Mouse (Mus musculus): ENCODE results near the gene Phgr1. TPM values are rescaled to one million over a fixed set of nuclear protein-coding genes. Genes with fewer than 3 reads are reported as not detected.

The Phgr1 gene
- polyA plus RNA-seq (2015; fragmentation: Nextera tagmentation; extraction: Ambion mirVana) = 0.85 TPM in 1 of 2 replicates, not detected in the other

GRCm38 (mm10) chr2:118772158-118772874 is at the start of gene Phgr1:
Phgr1 (plus strand) TSS chr2:118772769.

GRCm38 (mm10) chr2:118728337-118728736 is 44.2 kb upstream of the Phgr1 start, which contains the start of gene Plcb2:
Plcb2 (minus strand) TSS chr2:118728438.

DNA sequence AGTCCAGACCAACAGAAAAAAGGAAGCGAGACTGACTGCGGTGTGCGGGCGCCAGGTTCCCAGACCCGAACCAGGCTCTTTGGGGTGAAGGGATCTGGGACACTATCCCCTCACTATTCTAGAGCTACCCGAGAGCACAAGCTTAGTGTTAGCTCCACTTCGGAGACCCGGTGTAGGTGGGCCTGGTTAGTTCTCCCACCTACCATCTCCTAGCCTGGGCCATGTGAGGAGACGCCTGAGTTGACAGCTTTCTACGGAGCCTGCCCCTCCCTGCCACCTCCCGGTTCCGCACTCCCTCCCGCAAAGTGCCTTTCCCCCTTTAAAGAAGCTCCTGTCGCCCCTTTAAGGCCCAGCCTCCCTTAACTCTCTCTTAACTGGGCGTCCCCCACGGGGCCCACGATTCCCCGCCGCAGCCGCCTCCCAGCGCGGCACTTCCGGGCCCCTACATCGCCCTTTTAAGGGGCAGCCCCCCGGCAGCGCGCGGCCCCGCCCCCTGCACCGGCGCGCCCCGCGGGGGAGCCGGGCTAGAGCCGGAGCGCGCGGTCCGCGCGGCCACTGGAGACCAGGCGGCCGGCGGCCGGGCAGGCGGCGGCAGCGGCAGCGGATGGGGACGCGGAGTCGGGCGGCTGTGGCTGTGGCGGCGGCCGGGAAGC is 27.2 kb upstream of the Phgr1 start, which contains the start of gene Inafm2:
Inafm2 (plus strand) TSS at position 527 of the 653 bp plus-strand sequence.

GRCm38 (mm10) chr2:118761906-118762783 is 10.4 kb upstream of the Phgr1 start, which contains the start of gene Ccdc9b:
Ccdc9b (minus strand) TSS chr2:118762661.

GRCm38 (mm10) chr2:118779504-118780480 is 7.2 kb downstream of the Phgr1 start, which contains the start of gene Disp2:
Disp2 (plus strand) TSS chr2:118779719.

GRCm38 (mm10) chr2:118813981-118814836 is 41.6 kb downstream of the Phgr1 start, which contains the start of gene Knstrn:
Knstrn (plus strand) TSS chr2:118814003.

Other genes with a start within 250 kb of the Phgr1 start
- gene Bmf, start 223.1 kb upstream of the Phgr1 start, polyA plus RNA-seq (2015; fragmentation: Nextera tagmentation; extraction: Ambion mirVana) = 2.9 TPM in 2 replicates
- gene Bub1b, start 174.6 kb upstream of the Phgr1 start, polyA plus RNA-seq (2015; fragmentation: Nextera tagmentation; extraction: Ambion mirVana) = 12.3 and 15.2 TPM in 2 replicates
- 3.3 and 5.1 TPM in 2 replicates for gene Pak6, start 109.5 kb upstream of the Phgr1 start, polyA plus RNA-seq (2015; fragmentation: Nextera tagmentation; extraction: Ambion mirVana)
- 0.12 TPM in 1 of 2 replicates, not detected in the other for gene Ankrd63, start 68.8 kb upstream of the Phgr1 start, polyA plus RNA-seq (2015; fragmentation: Nextera tagmentation; extraction: Ambion mirVana)
- gene Plcb2, start 44.3 kb upstream of the Phgr1 start, polyA plus RNA-seq (2015; fragmentation: Nextera tagmentation; extraction: Ambion mirVana) = 0.47 and 0.99 TPM in 2 replicates
- gene Inafm2, start 27.0 kb upstream of the Phgr1 start, polyA plus RNA-seq (2015; fragmentation: Nextera tagmentation; extraction: Ambion mirVana) = 10.6 and 19.2 TPM in 2 replicates
- gene Ccdc9b, start 10.1 kb upstream of the Phgr1 start, polyA plus RNA-seq (2015; fragmentation: Nextera tagmentation; extraction: Ambion mirVana) = 0.91 and 1.4 TPM in 2 replicates
- gene Disp2, start 7.0 kb downstream of the Phgr1 start, polyA plus RNA-seq (2015; fragmentation: Nextera tagmentation; extraction: Ambion mirVana) = 19.1 and 24.7 TPM in 2 replicates
- gene Knstrn, start 41.2 kb downstream of the Phgr1 start, polyA plus RNA-seq (2015; fragmentation: Nextera tagmentation; extraction: Ambion mirVana) = 34.3 and 42.8 TPM in 2 replicates
- gene Ivd, start 89.2 kb downstream of the Phgr1 start, polyA plus RNA-seq (2015; fragmentation: Nextera tagmentation; extraction: Ambion mirVana) = 45.0 and 86.9 TPM in 2 replicates
- gene Bahd1, start 127.6 kb downstream of the Phgr1 start, polyA plus RNA-seq (2015; fragmentation: Nextera tagmentation; extraction: Ambion mirVana) = 6.2 and 16.8 TPM in 2 replicates
- 18.6 and 23.9 TPM in 2 replicates for gene Chst14, start 153.7 kb downstream of the Phgr1 start, polyA plus RNA-seq (2015; fragmentation: Nextera tagmentation; extraction: Ambion mirVana)